Mouse (Mus musculus) ES-Bruce4 (cell line): ENCODE measurements around the gene Hey2. TPM values are rescaled to one million over a fixed set of nuclear protein-coding genes. Genes with fewer than 3 reads are reported as not detected.

Source experiments
- H3K27ac ChIP-seq: 2 replicates; pipeline ENCODE4 v1.5.1; 2012; ENCODE audit warnings: low read length, inconsistent platforms; ENCODE audit not compliant: insufficient read depth
- H3K27me3 ChIP-seq: 2 replicates; pipeline ENCODE4 v1.6.1; 2012; ENCODE audit warnings: mild to moderate bottlenecking, low read length, inconsistent platforms; ENCODE audit not compliant: control insufficient read depth, poor library complexity, insufficient read depth, severe bottlenecking
- H3K36me3 ChIP-seq: 2 replicates; pipeline ENCODE4 v1.6.1; 2012; ENCODE audit warnings: inconsistent platforms, mild to moderate bottlenecking, low read length, moderate library complexity; ENCODE audit not compliant: control insufficient read depth, poor library complexity, insufficient read depth, severe bottlenecking
- H3K4me1 ChIP-seq: one replicate; pipeline ENCODE4 v1.8.1; 2011; ENCODE audit warnings: low read length; ENCODE audit not compliant: control insufficient read depth, insufficient read depth
- H3K4me3 ChIP-seq: 2 replicates; pipeline ENCODE4 v1.5.1; 2011; ENCODE audit warnings: low read depth, mild to moderate bottlenecking, low read length
- H3K9ac ChIP-seq: 2 replicates; pipeline ENCODE4 v1.6.1; 2012; ENCODE audit warnings: low read depth, mild to moderate bottlenecking, inconsistent platforms; ENCODE audit not compliant: poor library complexity, severe bottlenecking
- H3K9me3 ChIP-seq: replicated peaks from 2 replicates; pipeline ENCODE4 v1.6.1; 2012; ENCODE audit warnings: mild to moderate bottlenecking, low read length, inconsistent platforms; ENCODE audit not compliant: control insufficient read depth, poor library complexity, insufficient read depth, severe bottlenecking
- CTCF ChIP-seq: IDR thresholded peaks from one replicate; pipeline ENCODE4 v1.8.1; 2011; ENCODE audit warnings: low read depth, low read length
- EP300 ChIP-seq: IDR thresholded peaks from 2 replicates; pipeline ENCODE4 v1.6.1; 2011; ENCODE audit warnings: low read depth, low read length; ENCODE audit not compliant: insufficient read depth
- POLR2A ChIP-seq: IDR thresholded peaks from one replicate; pipeline ENCODE4 v1.8.1; 2011; ENCODE audit warnings: low read length; ENCODE audit not compliant: insufficient read depth
- polyA plus RNA-seq: library from polyadenylated mRNA; stranded (reverse); fragments of >200 nt; gene quantifications from 2 replicates; pipeline ENCODE4 v1.2.4, GENCODE M21; 2011; ENCODE audit warnings: low read depth; ENCODE audit not compliant: missing spikeins, insufficient read depth, insufficient read length

The Hey2 gene
- polyA plus RNA-seq, 1 experiment, result 1.6 TPM

GRCm38 (mm10) chr10:30796469-30797261 lies 45.9 kb downstream of the Hey2 start:
- Histone ChIP-seq H3K4me3 (no peak overlapping the region), H3K36me3 (peaks cover 2% of the 10 kb centered on the region; the same call in 1 of the 2 replicates), H3K27me3 (no peaks in the 10 kb centered on the region), H3K27ac (no peak overlapping the region), H3K9me3 (peaks cover 9% of the 10 kb centered on the region), H3K9ac (no peak overlapping the region), H3K4me1 (no peaks in the 10 kb centered on the region)
- TF ChIP-seq POLR2A, result no peak
- TF ChIP-seq CTCF, result no peak
- no peak for TF ChIP-seq EP300

GRCm38 (mm10) chr10:30791016-30791415 lies 51.6 kb downstream of the Hey2 start:
- no peaks in the 10 kb centered on the region for H3K27me3 ChIP-seq
- TF ChIP-seq CTCF (no peak), EP300 (no peak), POLR2A (no peak)
- H3K36me3 ChIP-seq, result no peaks in the 10 kb centered on the region
- peaks cover 6% of the 10 kb centered on the region for H3K9me3 ChIP-seq
- no peak overlapping the region for H3K9ac ChIP-seq
- no peak overlapping the region for H3K4me3 ChIP-seq
- H3K27ac ChIP-seq, result no peak overlapping the region
- H3K4me1 ChIP-seq, result no peaks in the 10 kb centered on the region

- TF ChIP-seq POLR2A (no peak), CTCF (no peak), EP300 (no peak)
- Histone ChIP-seq H3K9ac (no peak overlapping the region), H3K36me3 (no peaks in the 10 kb centered on the region), H3K27ac (no peak overlapping the region), H3K4me3 (no peak overlapping the region), H3K4me1 (peaks cover 2% of the 10 kb centered on the region), H3K27me3 (no peaks in the 10 kb centered on the region), H3K9me3 (peaks cover 4% of the 10 kb centered on the region)
These were observed 53.1 kb downstream of the Hey2 start for GRCm38 (mm10) chr10:30789521-30789920.

- Histone ChIP-seq H3K9me3 (no peaks in the 10 kb centered on the region; the same call in 1 of the 2 replicates), H3K36me3 (no peaks in the 10 kb centered on the region), H3K27ac (no peak overlapping the region), H3K27me3 (no peaks in the 10 kb centered on the region), H3K4me1 (peaks cover 2% of the 10 kb centered on the region), H3K4me3 (no peak overlapping the region), H3K9ac (no peak overlapping the region)
- TF ChIP-seq POLR2A, result no peak
- TF ChIP-seq CTCF, result no peak
- TF ChIP-seq EP300, result no peak
These were observed 54.3 kb downstream of the Hey2 start for GRCm38 (mm10) chr10:30788340-30788721.

GRCm38 (mm10) chr10:30787684-30788339 lies 54.8 kb downstream of the Hey2 start:
- Histone ChIP-seq H3K27me3 (no peaks in the 10 kb centered on the region), H3K4me3 (no peak overlapping the region), H3K27ac (no peak overlapping the region), H3K9me3 (no peaks in the 10 kb centered on the region; the same call in 1 of the 2 replicates), H3K36me3 (no peaks in the 10 kb centered on the region), H3K9ac (no peak overlapping the region), H3K4me1 (peaks cover 2% of the 10 kb centered on the region)
- TF ChIP-seq EP300 (no peak), CTCF (no peak), POLR2A (no peak)
